Mouse (Mus musculus): ENCODE measurements around the gene Lamb1.

Lamb1 gene

GRCm38 (mm10) chr12:31265005-31265721, at the start of gene Lamb1:
Gene Lamb1 (plus strand): TSS chr12:31265234.
- no peak for DNase-seq (ENCODE audit: low spot score)

- DNase-seq (ENCODE audit: low spot score) = no peak
Measured at GRCm38 (mm10) chr12:31217232-31217631, 47.8 kb upstream of the Lamb1 start.

- no peak for DNase-seq (ENCODE audit: low spot score)
Measured at GRCm38 (mm10) chr12:31218774-31219173, 46.3 kb upstream of the Lamb1 start.

- DNase-seq (ENCODE audit: low spot score) = no peak
Measured at GRCm38 (mm10) chr12:31221522-31221921, 43.5 kb upstream of the Lamb1 start.

GRCm38 (mm10) chr12:31222282-31222681, 42.8 kb upstream of the Lamb1 start:
- DNase-seq (ENCODE audit: low spot score) = no peak

GRCm38 (mm10) chr12:31222741-31223140, 42.3 kb upstream of the Lamb1 start:
- DNase-seq (ENCODE audit: low spot score) = no peak

- no peak for DNase-seq (ENCODE audit: low spot score)
Measured at GRCm38 (mm10) chr12:31225451-31225850, 39.6 kb upstream of the Lamb1 start.

- DNase-seq (ENCODE audit: low spot score) = no peak
Measured at GRCm38 (mm10) chr12:31227167-31227566, 37.9 kb upstream of the Lamb1 start.

GRCm38 (mm10) chr12:31228878-31229277, 36.2 kb upstream of the Lamb1 start:
- DNase-seq (ENCODE audit: low spot score) = no peak

GRCm38 (mm10) chr12:31232635-31233034, 32.4 kb upstream of the Lamb1 start:
- no peak for DNase-seq (ENCODE audit: low spot score)

GRCm38 (mm10) chr12:31235018-31235417, 30.0 kb upstream of the Lamb1 start:
- DNase-seq (ENCODE audit: low spot score) = no peak

- no peak for DNase-seq (ENCODE audit: low spot score)
Measured at GRCm38 (mm10) chr12:31236861-31237595, 28.0 kb upstream of the Lamb1 start.

- no peak for DNase-seq (ENCODE audit: low spot score)
Measured at GRCm38 (mm10) chr12:31239031-31239583, 25.9 kb upstream of the Lamb1 start.

- DNase-seq (ENCODE audit: low spot score) = no peak
Measured at GRCm38 (mm10) chr12:31239798-31240197, 25.2 kb upstream of the Lamb1 start.

- DNase-seq (ENCODE audit: low spot score) = no peak
Measured at GRCm38 (mm10) chr12:31240470-31240869, 24.6 kb upstream of the Lamb1 start, which contains the start of gene Gm6993. Gene Gm6993 (plus strand): TSS chr12:31240770.

- no peak for DNase-seq (ENCODE audit: low spot score)
Measured at GRCm38 (mm10) chr12:31241595-31242342, 23.3 kb upstream of the Lamb1 start.

- DNase-seq (ENCODE audit: low spot score) = no peak
Measured at GRCm38 (mm10) chr12:31244001-31244400, 21.0 kb upstream of the Lamb1 start.

GRCm38 (mm10) chr12:31244691-31245090, 20.3 kb upstream of the Lamb1 start:
- DNase-seq (ENCODE audit: low spot score) = no peak

GRCm38 (mm10) chr12:31246153-31246552, 18.9 kb upstream of the Lamb1 start:
- DNase-seq (ENCODE audit: low spot score) = no peak

- no peak for DNase-seq (ENCODE audit: low spot score)
Measured at GRCm38 (mm10) chr12:31246615-31247014, 18.4 kb upstream of the Lamb1 start.

GRCm38 (mm10) chr12:31248165-31248564, 16.9 kb upstream of the Lamb1 start:
- no peak for DNase-seq (ENCODE audit: low spot score)

- no peak for DNase-seq (ENCODE audit: low spot score)
Measured at GRCm38 (mm10) chr12:31248681-31249080, 16.4 kb upstream of the Lamb1 start.

All from spleen, adult 12 weeks (tissue).